Mouse (Mus musculus) CH12.LX (cell line): ENCODE data around the gene Ern1. TPM values are rescaled to one million over a fixed set of nuclear protein-coding genes. Genes with fewer than 3 reads are reported as not detected.

Experiments used
- DNase-seq: peaks from one replicate; pipeline ENCODE4 v3.0.0-alpha.2; 2013; ENCODE audit errors: extremely low read depth
- H3K27ac ChIP-seq: 2 replicates; pipeline ENCODE4 v1.5.1; 2012; ENCODE audit warnings: low read depth, mild to moderate bottlenecking, control low read depth, moderate library complexity; ENCODE audit not compliant: insufficient read depth
- H3K27me3 ChIP-seq: replicated peaks from 2 replicates; pipeline ENCODE3; 2012; ENCODE audit warnings: inconsistent platforms
- H3K36me3 ChIP-seq, 2 experiments: replicated peaks in 1 of 2; 2 replicates each; pipeline versions ENCODE3 to v1.6.1; 2012; ENCODE audit warnings: inconsistent platforms in 1 of 2, low read length in 1 of 2, mild to moderate bottlenecking in 1 of 2, mixed read lengths in 1 of 2, moderate library complexity in 1 of 2; ENCODE audit not compliant: control insufficient read depth in 1 of 2, insufficient read depth in 1 of 2
- H3K4me1 ChIP-seq, 2 experiments: 2 replicates each; pipeline ENCODE4 v1.6.1; 2012; ENCODE audit warnings: inconsistent platforms in 1 of 2, moderate library complexity in 1 of 2; ENCODE audit not compliant: insufficient read depth in 2 of 2, control insufficient read depth in 1 of 2
- H3K4me2 ChIP-seq: 2 replicates; pipeline ENCODE4 v1.6.1; 2012; ENCODE audit warnings: low read depth, mild to moderate bottlenecking, control low read depth; ENCODE audit not compliant: poor library complexity, insufficient read depth, severe bottlenecking
- H3K4me3 ChIP-seq, 3 experiments: fragments of 150-350 bp in 1 of 3; sonication (generic) in 1 of 3; replicated peaks in 1 of 3; 2 replicates each; pipeline versions ENCODE3 to v1.5.1; 2011 to 2012; ENCODE audit warnings: low read depth in 2 of 3, low read length in 2 of 3, mild to moderate bottlenecking in 2 of 3, moderate library complexity in 2 of 3, control low read depth in 1 of 3, improper control_type of control experiment in 1 of 3, inconsistent platforms in 1 of 3, mixed read lengths in 1 of 3; ENCODE audit not compliant: poor library complexity in 1 of 3
- H3K79me2 ChIP-seq: replicated peaks from 2 replicates; pipeline ENCODE4 v1.6.1; 2012; ENCODE audit warnings: mild to moderate bottlenecking, moderate library complexity; ENCODE audit not compliant: control insufficient read depth, poor library complexity, insufficient read depth, severe bottlenecking; ENCODE audit errors: extremely low read depth
- H3K9ac ChIP-seq: 2 replicates; pipeline ENCODE4 v1.6.1; 2012; ENCODE audit warnings: low read depth, mild to moderate bottlenecking, control low read depth, moderate library complexity; ENCODE audit not compliant: insufficient read depth
- H3K9me3 ChIP-seq: replicated peaks from 2 replicates; pipeline ENCODE3; 2012; ENCODE audit warnings: low read length, inconsistent platforms, mixed read lengths
- BHLHE40 ChIP-seq: IDR thresholded peaks from 2 replicates; pipeline ENCODE4 v1.6.1; 2011; ENCODE audit warnings: mild to moderate bottlenecking, low read depth, low read length, improper control_type of control experiment
- CHD1 ChIP-seq: IDR thresholded peaks from 2 replicates; pipeline ENCODE4 v1.6.1; 2012; ENCODE audit warnings: low read depth, low read length, improper control_type of control experiment, inconsistent platforms
- CHD2 ChIP-seq: IDR thresholded peaks from 2 replicates; pipeline ENCODE4 v1.6.1; 2011; ENCODE audit warnings: low read length, improper control_type of control experiment
- CTCF ChIP-seq, 2 experiments: IDR thresholded peaks in 1 of 2; conservative IDR thresholded peaks in 1 of 2; 2 replicates each; pipeline ENCODE4 v1.5.1; 2011 to 2012; ENCODE audit warnings: low read depth in 2 of 2, low read length in 2 of 2, improper control_type of control experiment in 1 of 2, inconsistent platforms in 1 of 2, mild to moderate bottlenecking in 1 of 2, moderate library complexity in 1 of 2
- E2F4 ChIP-seq: IDR thresholded peaks from 2 replicates; pipeline ENCODE4 v1.6.1; 2011; ENCODE audit warnings: low read depth, low read length, improper control_type of control experiment; ENCODE audit not compliant: insufficient replicate concordance
- ELF1 ChIP-seq: IDR thresholded peaks from 2 replicates; pipeline ENCODE4 v1.6.1; 2014; ENCODE audit warnings: low read depth, mild to moderate bottlenecking, inconsistent platforms, low read length, improper control_type of control experiment
- EP300 ChIP-seq: IDR thresholded peaks from 2 replicates; pipeline ENCODE4 v1.6.1; 2011; ENCODE audit warnings: low read length, improper control_type of control experiment
- ETS1 ChIP-seq: conservative IDR thresholded peaks from 2 replicates; pipeline ENCODE4 v1.6.1; 2012; ENCODE audit warnings: low read depth, mild to moderate bottlenecking, inconsistent platforms, low read length, improper control_type of control experiment, moderate library complexity
- GABPA ChIP-seq: IDR thresholded peaks from 2 replicates; pipeline ENCODE4 v1.6.1; 2012; ENCODE audit warnings: low read depth, low read length, improper control_type of control experiment, inconsistent platforms; ENCODE audit not compliant: insufficient replicate concordance
- HCFC1 ChIP-seq: IDR thresholded peaks from 2 replicates; pipeline ENCODE4 v1.6.1; 2012; ENCODE audit warnings: low read depth, mild to moderate bottlenecking, inconsistent platforms, low read length, improper control_type of control experiment
- KAT2A ChIP-seq: IDR thresholded peaks from 2 replicates; pipeline ENCODE4 v1.6.1; 2012; ENCODE audit warnings: low read length, improper control_type of control experiment, inconsistent platforms; ENCODE audit not compliant: insufficient replicate concordance
- MAX ChIP-seq: IDR thresholded peaks from 2 replicates; pipeline ENCODE4 v1.6.1; 2011; ENCODE audit warnings: low read length, improper control_type of control experiment
- MAZ ChIP-seq: IDR thresholded peaks from 2 replicates; pipeline ENCODE4 v1.6.1; 2012; ENCODE audit warnings: low read depth, mild to moderate bottlenecking, inconsistent platforms, low read length, improper control_type of control experiment, moderate library complexity
- MEF2A ChIP-seq: IDR thresholded peaks from 2 replicates; pipeline ENCODE4 v1.6.1; 2014; ENCODE audit warnings: low read depth, mild to moderate bottlenecking, inconsistent platforms, low read length, improper control_type of control experiment, borderline replicate concordance
- MXI1 ChIP-seq: IDR thresholded peaks from 2 replicates; pipeline ENCODE4 v1.6.1; 2011; ENCODE audit warnings: mild to moderate bottlenecking, low read depth, low read length, improper control_type of control experiment
- MYC ChIP-seq: IDR thresholded peaks from 2 replicates; pipeline ENCODE4 v1.6.1; 2011; ENCODE audit warnings: low read depth, mild to moderate bottlenecking, improper control_type of control experiment, low read length
- NELFE ChIP-seq: IDR thresholded peaks from 2 replicates; pipeline ENCODE4 v1.6.1; 2011; ENCODE audit warnings: low read depth, low read length, improper control_type of control experiment
- NRF1 ChIP-seq: IDR thresholded peaks from 2 replicates; pipeline ENCODE4 v1.6.1; 2014; ENCODE audit warnings: low read depth, mild to moderate bottlenecking, inconsistent platforms, low read length, improper control_type of control experiment, moderate library complexity
- POLR2A ChIP-seq: IDR thresholded peaks from 2 replicates; pipeline ENCODE4 v1.6.1; 2011; ENCODE audit warnings: low read depth, mild to moderate bottlenecking, improper control_type of control experiment, low read length
- POLR2AphosphoS2 ChIP-seq: IDR thresholded peaks from 2 replicates; pipeline ENCODE4 v1.6.1; 2011; ENCODE audit warnings: low read depth, low read length, improper control_type of control experiment
- RAD21 ChIP-seq: IDR thresholded peaks from 2 replicates; pipeline ENCODE4 v1.6.1; 2011; ENCODE audit warnings: low read depth, mild to moderate bottlenecking, low read length, improper control_type of control experiment, moderate library complexity
- RCOR1 ChIP-seq: conservative IDR thresholded peaks from 2 replicates; pipeline ENCODE4 v1.6.1; 2012; ENCODE audit warnings: low read depth, mild to moderate bottlenecking, inconsistent platforms, low read length, improper control_type of control experiment
- SIN3A ChIP-seq: IDR thresholded peaks from 2 replicates; pipeline ENCODE4 v1.6.1; 2012; ENCODE audit warnings: low read length, improper control_type of control experiment, inconsistent platforms
- SMC3 ChIP-seq: IDR thresholded peaks from 2 replicates; pipeline ENCODE4 v1.6.1; 2011; ENCODE audit warnings: low read depth, low read length, improper control_type of control experiment
- TBP ChIP-seq: conservative IDR thresholded peaks from 2 replicates; pipeline ENCODE4 v1.6.1; 2011; ENCODE audit warnings: low read depth, low read length, improper control_type of control experiment
- UBTF ChIP-seq: IDR thresholded peaks from 2 replicates; pipeline ENCODE4 v1.6.1; 2012; ENCODE audit warnings: low read depth, mild to moderate bottlenecking, inconsistent platforms, low read length, improper control_type of control experiment, moderate library complexity
- USF1 ChIP-seq: IDR thresholded peaks from 2 replicates; pipeline ENCODE4 v1.6.1; 2014; ENCODE audit warnings: low read depth, mild to moderate bottlenecking, inconsistent platforms, low read length, improper control_type of control experiment
- ZKSCAN1 ChIP-seq: IDR thresholded peaks from 2 replicates; pipeline ENCODE4 v1.6.1; 2012; ENCODE audit warnings: low read depth, inconsistent platforms, low read length, improper control_type of control experiment, borderline replicate concordance
- ZMIZ1 ChIP-seq: IDR thresholded peaks from 2 replicates; pipeline ENCODE4 v1.6.1; 2012; ENCODE audit warnings: low read depth, mild to moderate bottlenecking, inconsistent platforms, low read length, improper control_type of control experiment
- ZNF384 ChIP-seq: IDR thresholded peaks from 2 replicates; pipeline ENCODE4 v1.6.1; 2012; ENCODE audit warnings: low read depth, low read length, improper control_type of control experiment, inconsistent platforms
- dilution Hi-C: fragments of 300-500 bp; cut with MboI; formaldehyde crosslinking; loops from 2 replicates; pipeline ENCODE4 v1.14.3; 2020; ENCODE audit warnings: low sequenced_read_pairs; ENCODE audit not compliant: extremely low pct_unique_long_range_greater_than_20kb, extremely low pct_ligation_motif_present
- in situ Hi-C: fragments of 300-500 bp; cut with MboI; formaldehyde crosslinking; loops from 3 replicates; pipeline ENCODE4 v1.14.3; 2019; ENCODE audit warnings: low sequenced_read_pairs, low pct_ligation_motif_present, low pct_unique_long_range_greater_than_20kb, mixed read lengths
- polyA plus RNA-seq: library from polyadenylated mRNA; unstranded; fragments of >175 nt; gene quantifications from 2 replicates; pipeline ENCODE4 v1.2.1, GENCODE M21; 2012; ENCODE audit warnings: low read depth; ENCODE audit not compliant: insufficient read length
- total RNA-seq, 2 experiments: library from RNA; depleted of rRNA; stranded (reverse); fragments of 300-350 nt in 1 of 2; fragments of >200 nt in 1 of 2; gene quantifications; 2 replicates each; pipeline ENCODE4 v1.2.3; 2012 to 2014

Gene Ern1
- total and polyA plus RNA-seq, 3 experiments, result 3.0 to 21.7 (median 7.7) TPM

DNA sequence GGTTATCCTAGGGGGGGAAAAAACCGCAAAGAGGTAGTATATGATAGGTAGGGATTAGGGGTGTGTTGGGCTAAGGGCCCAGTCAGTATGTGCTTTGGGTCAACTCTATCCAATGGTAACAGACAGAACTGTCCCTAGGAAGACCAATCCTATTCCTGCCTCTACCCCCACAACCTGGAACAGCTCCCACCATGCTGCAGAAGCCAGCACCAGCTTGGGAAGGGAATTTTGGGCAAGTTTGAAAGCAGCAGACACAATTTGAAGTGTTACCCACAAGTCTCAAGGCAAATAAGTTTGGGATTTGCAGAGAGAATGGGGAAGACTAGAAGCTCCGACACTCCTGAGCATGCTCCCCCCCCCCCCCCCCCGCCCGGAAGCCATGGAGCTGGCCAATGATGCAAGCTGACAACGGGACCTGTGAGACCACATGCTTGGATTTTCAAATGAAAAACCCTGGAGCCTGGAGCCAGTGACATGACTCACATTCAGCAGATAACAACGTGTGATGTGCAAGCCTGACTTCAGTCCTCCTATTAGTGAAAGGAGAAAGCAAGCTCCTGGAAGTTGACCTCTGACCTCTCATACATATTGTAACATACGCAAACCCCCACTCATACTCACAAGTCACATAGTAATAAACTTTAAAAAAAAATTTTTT is 1.5 kb upstream of the Ern1 start:
- dilution Hi-C loops, result no loop called here
- in situ Hi-C loops, result no loop called here
- peak overlapping the region; percentile 41; the same call in 1 of the 2 replicates for H3K9ac ChIP-seq
- H3K79me2 ChIP-seq, result peaks cover 34% of the 10 kb centered on the region
- H3K4me1 ChIP-seq, result peaks cover 6 to 38% of the 10 kb centered on the region in 2 experiments
- H3K4me3 ChIP-seq, result no peak overlapping the region
- H3K27me3 ChIP-seq, result peaks cover 2% of the 10 kb centered on the region
- no peaks in the 10 kb centered on the region for H3K9me3 ChIP-seq
- H3K4me2 ChIP-seq, result no peak overlapping the region
- peak overlapping the region; percentile 43; the same call in 1 of the 2 replicates for H3K27ac ChIP-seq
- peaks cover 0 to 2% of the 10 kb centered on the region in 2 experiments for H3K36me3 ChIP-seq
- TF ChIP-seq ZKSCAN1 (no peak), CHD2 (no peak), ETS1 (no peak), TBP (no peak), MAZ (no peak), POLR2AphosphoS2 (no peak), POLR2A (no peak), HCFC1 (no peak), UBTF (no peak), ZNF384 (no peak), CTCF (conservative IDR thresholded peaks at IDR 0.05 in 1 of 2, IDR thresholded peaks at IDR 0.05 in 1 of 2; ENCODE audit: low read depth in 2 of 2, low read length in 2 of 2) (no peak), CHD1 (no peak; the same call in 1 of the 2 replicates), SMC3 (no peak), ELF1 (no peak), MAX (no peak), RCOR1 (no peak), KAT2A (no peak), NELFE (no peak)
- no peak for DNase-seq

DNA sequence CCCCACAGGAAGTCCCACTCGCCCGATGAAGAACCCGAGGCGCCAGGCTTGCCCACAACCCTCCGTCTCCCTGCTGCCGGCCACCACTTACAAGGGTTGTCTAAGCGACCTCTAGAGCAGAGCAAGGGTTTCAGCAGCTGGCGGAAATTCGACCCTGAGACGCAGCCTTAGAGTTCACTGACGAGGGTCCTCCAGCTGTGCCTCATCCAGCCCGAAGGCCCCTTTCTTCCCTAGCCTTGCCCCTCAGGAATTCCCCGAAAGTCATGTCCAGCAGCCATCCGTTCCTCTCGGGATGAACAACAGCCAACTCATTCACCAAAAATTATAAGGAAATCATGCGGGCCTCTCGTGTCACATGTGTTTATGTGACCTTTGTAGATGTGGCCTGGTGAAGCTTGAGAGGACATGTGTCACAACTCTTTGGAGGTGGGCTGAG is 492 bp upstream of the Ern1 start:
- peaks cover 2% of the 10 kb centered on the region for H3K27me3 ChIP-seq
- DNase-seq, result no peak
- peak overlapping the region; percentile 80 for H3K27ac ChIP-seq
- in situ Hi-C loops (no loop called here), dilution Hi-C loops (no loop called here)
- H3K4me1 ChIP-seq, result peaks cover 4 to 36% of the 10 kb centered on the region in 2 experiments
- H3K4me3 ChIP-seq, result peak overlapping the region; percentile 45 to 91 (median 46)
- H3K9ac ChIP-seq, result peak overlapping the region; percentile 41; the same call in 1 of the 2 replicates
- peaks cover 44% of the 10 kb centered on the region for H3K79me2 ChIP-seq
- peak overlapping the region; percentile 78 for H3K4me2 ChIP-seq
- H3K36me3 ChIP-seq, result peaks cover 5 to 7% of the 10 kb centered on the region in 2 experiments
- peaks cover 8% of the 10 kb centered on the region for H3K9me3 ChIP-seq
- TF ChIP-seq ZNF384 (no peak), RAD21 (peak; percentile 31), UBTF (no peak), EP300 (0 out of 2 replicates have a peak, but pooled peaks have one; percentile 28), E2F4 (no peak), USF1 (no peak), HCFC1 (no peak), ELF1 (no peak), SMC3 (peak; percentile 55), MYC (peak; percentile 81), ZKSCAN1 (no peak), SIN3A (peak; percentile 62), ZMIZ1 (no peak), MEF2A (no peak), NRF1 (no peak; the same call in 1 of the 2 replicates), GABPA (no peak), TBP (no peak), MAX (peak; percentile 70; the same call in 1 of the 2 replicates), POLR2A (no peak), NELFE (no peak), CHD1 (peak; percentile 30; the same call in 1 of the 2 replicates), BHLHE40 (peak; percentile 75), CHD2 (peak; percentile 40; the same call in 1 of the 2 replicates), MXI1 (peak; percentile 80)
